Mouse (Mus musculus): ENCODE measurements around the gene Fam71f2. TPM values are rescaled to one million over a fixed set of nuclear protein-coding genes. Genes with fewer than 3 reads are reported as not detected.
A peak's percentile ranks its signal among the peaks of the same experiment; 100 is the strongest.

The Fam71f2 gene
- total and polyA plus RNA-seq, 3 experiments, result 0.84 TPM; not detected in 2

- H3K27ac ChIP-seq (ENCODE audit: control insufficient read depth, low read depth, low read length), result peak within 1 kb of the TSS; percentile 86
- H3K4me3 ChIP-seq (ENCODE audit: control insufficient read depth in 1 of 2, insufficient read depth in 1 of 2, low read depth in 2 of 2, low read length in 2 of 2), result peak within 1 kb of the TSS; percentile 66 to 74
- H3K9ac ChIP-seq (ENCODE audit: control insufficient read depth, low read depth, low read length, poor library complexity, severe bottlenecking), result peak within 1 kb of the TSS; percentile 77
- H3K27me3 ChIP-seq (ENCODE audit: control insufficient read depth in 1 of 2, insufficient read depth in 2 of 2, low read length in 2 of 2), result peaks cover 5 to 16% of the 10 kb centered on the region in 2 experiments
- peaks cover 0 to 9% of the 10 kb centered on the region in 2 experiments; a peak in 3 of 4 replicates for H3K36me3 ChIP-seq (ENCODE audit: control insufficient read depth in 1 of 2, insufficient read depth in 2 of 2, low read length in 2 of 2)
- peaks cover 0 to 8% of the 10 kb centered on the region in 2 experiments; a peak in 1 of 4 replicates for H3K4me1 ChIP-seq (ENCODE audit: control insufficient read depth in 1 of 2, insufficient read depth in 2 of 2, low read length in 2 of 2)
- no peaks in the 10 kb centered on the region for H3K9me3 ChIP-seq (replicated peaks; ENCODE audit: insufficient read depth, low read length)
- peaks cover 3% of the 10 kb centered on the region for H3K79me2 ChIP-seq (ENCODE audit: control insufficient read depth, insufficient read depth, low read length, poor library complexity)
- TF ChIP-seq SIN3A (IDR thresholded peaks at IDR 0.05; ENCODE audit: low read length) (peak; percentile 63), POLR2A (IDR thresholded peaks at IDR 0.05; ENCODE audit: control insufficient read depth in 1 of 2, insufficient read depth in 1 of 2, low read depth in 1 of 2, low read length in 2 of 2, poor library complexity in 1 of 2) (peak; percentile 85 to 96), NRF1 (IDR thresholded peaks at IDR 0.05; ENCODE audit: insufficient read depth, low read depth, low read length, poor library complexity, severe bottlenecking) (peak; percentile 92), HCFC1 (IDR thresholded peaks at IDR 0.05; ENCODE audit: low read depth, low read length) (peak; percentile 68), ELF1 (IDR thresholded peaks at IDR 0.05; ENCODE audit: low read depth, low read length) (0 out of 2 replicates have a peak, but pooled peaks have one; percentile 42), MAX (IDR thresholded peaks at IDR 0.05; ENCODE audit: low read length) (peak; percentile 93), MXI1 (IDR thresholded peaks at IDR 0.05; ENCODE audit: low read depth, low read length) (peak; percentile 88), NELFE (IDR thresholded peaks at IDR 0.05; ENCODE audit: low read depth, low read length) (peak; percentile 93), EP300 (IDR thresholded peaks at IDR 0.05; ENCODE audit: low read depth in 1 of 2, low read length in 2 of 2) (0 out of 4 replicates have a peak, but pooled peaks of 1 of the 2 experiments have one; percentile 27), MYC (IDR thresholded peaks at IDR 0.05; ENCODE audit: low read depth, low read length) (peak; percentile 81), ZNF384 (IDR thresholded peaks at IDR 0.05; ENCODE audit: low read depth, low read length) (peak; percentile 59), TBP (IDR thresholded peaks at IDR 0.05; ENCODE audit: low read depth, low read length) (no peak; the same call in 1 of the 2 replicates), RAD21 (IDR thresholded peaks at IDR 0.05; ENCODE audit: low read depth, low read length) (no peak), CTCF (IDR thresholded peaks at IDR 0.05 in 2 of 3, conservative IDR thresholded peaks at IDR 0.05 in 1 of 3; ENCODE audit: control insufficient read depth in 1 of 3, insufficient read depth in 1 of 3, low read depth in 2 of 3, low read length in 3 of 3, poor library complexity in 1 of 3, severe bottlenecking in 1 of 3) (0 out of 6 replicates have a peak, but pooled peaks of 1 of the 3 experiments have one; percentile 0), ZMIZ1 (IDR thresholded peaks at IDR 0.05; ENCODE audit: low read depth, low read length) (peak; percentile 90; the same call in 1 of the 2 replicates), BHLHE40 (IDR thresholded peaks at IDR 0.05; ENCODE audit: borderline replicate concordance, low read depth, low read length) (peak; percentile 50; the same call in 1 of the 2 replicates), USF2 (IDR thresholded peaks at IDR 0.05; ENCODE audit: borderline replicate concordance in 1 of 2, insufficient read depth in 1 of 2, low read depth in 1 of 2, low read length in 2 of 2) (no peak), MEF2A (IDR thresholded peaks at IDR 0.05; ENCODE audit: extremely low read depth, insufficient replicate concordance, low read depth, low read length, poor library complexity, severe bottlenecking) (no peak), USF1 (IDR thresholded peaks at IDR 0.05; ENCODE audit: low read depth, low read length) (0 out of 2 replicates have a peak, but pooled peaks have one; percentile 20), POLR2AphosphoS2 (IDR thresholded peaks at IDR 0.05; ENCODE audit: low read length) (peak; percentile 97)
- peak; percentile 98 for DNase-seq (ENCODE audit: low read depth, low spot score)
These were observed 6.9 kb upstream of the Fam71f2 start, which contains the start of gene Hilpda for GRCm38 (mm10) chr6:29272312-29273072. Gene Hilpda, plus strand, starts transcription at chr6:29272488.
